25 mouse cellular contexts compared by ENCODE assay signal in the genomic region with DNA sequence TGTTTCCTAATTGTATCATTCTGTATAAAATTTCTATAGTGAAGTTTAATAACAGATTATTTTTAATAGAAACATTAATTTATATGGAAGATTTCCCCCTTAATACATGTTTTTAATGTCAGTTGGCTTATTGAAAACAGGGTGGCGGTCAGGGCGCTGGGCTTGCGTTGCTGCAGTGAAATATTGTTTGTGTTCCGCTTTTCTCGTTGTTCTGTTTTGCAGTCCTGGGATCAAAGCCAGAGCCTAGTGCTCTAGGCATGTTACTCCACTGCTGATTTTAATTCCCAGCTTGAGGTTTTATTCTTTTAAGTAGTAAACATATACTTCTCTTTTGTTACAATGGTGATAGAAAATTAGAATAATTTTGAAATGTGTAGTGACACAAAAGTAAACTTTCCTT.
"Had no signal": no experiment of that assay in that cellular context is flagged by ENCODE, and none has a peak within 500 bp of the region (broad histone marks: within the 10 kb centered on the region; RNA-seq: fewer than 3 reads in every experiment).

No protein-coding gene starts in this region.

- H3K4me1 ChIP-seq: heart, embryonic 13.5 days; heart, embryonic 15.5 days; hindbrain, embryonic 13.5 days; hindbrain, embryonic 15.5 days; limb, embryonic 10.5 days; liver, embryonic 12.5 days had no signal

- H3K27ac ChIP-seq: heart, adult 2 months; heart, embryonic 13.5 days; heart, embryonic 15.5 days; hindbrain, embryonic 13.5 days; hindbrain, embryonic 15.5 days; hindbrain, postnatal 0 days; kidney, embryonic 15.5 days; layer of hippocampus, adult 2 months; left cerebral cortex, adult 2 months; limb, embryonic 10.5 days; limb, embryonic 12.5 days; liver, embryonic 12.5 days; liver, embryonic 14.5 days had no signal

- H3K4me2 ChIP-seq: heart, embryonic 11.5 days; heart, embryonic 13.5 days; heart, embryonic 15.5 days; hindbrain, embryonic 13.5 days; hindbrain, embryonic 15.5 days; kidney, embryonic 15.5 days; limb, embryonic 12.5 days; liver, embryonic 12.5 days had no signal

- DNase-seq: gastrocnemius, postnatal 14 days; gastrocnemius, postnatal 36 days; heart, adult 2 months; heart, postnatal 14 days; heart, postnatal 36 days; kidney, adult 18-20 months; kidney, adult 8-10 months; kidney, postnatal 10 days; kidney, postnatal 25 days; kidney, postnatal 4 days; liver had no signal

- H3K27me3 ChIP-seq: heart, embryonic 13.5 days; heart, embryonic 15.5 days; hindbrain, embryonic 13.5 days; hindbrain, embryonic 15.5 days; kidney, embryonic 15.5 days; limb, embryonic 12.5 days; liver, embryonic 12.5 days had no signal

- H3K9me3 ChIP-seq: heart, embryonic 13.5 days; heart, embryonic 15.5 days; hindbrain, embryonic 13.5 days; hindbrain, embryonic 15.5 days; kidney, embryonic 15.5 days; limb, embryonic 10.5 days; limb, embryonic 12.5 days; liver, embryonic 12.5 days had no signal

- ATAC-seq: hindbrain, postnatal 0 days; intestine, embryonic 16.5 days; liver, embryonic 12.5 days had no signal

- H3K4me3 ChIP-seq: heart, adult 2 months; heart, embryonic 13.5 days; heart, embryonic 15.5 days; hindbrain, embryonic 13.5 days; hindbrain, embryonic 15.5 days; kidney, embryonic 15.5 days; layer of hippocampus, adult 2 months; left cerebral cortex, adult 2 months; limb, embryonic 10.5 days; limb, embryonic 12.5 days; liver, embryonic 12.5 days had no signal

- H3K36me3 ChIP-seq: hindbrain, embryonic 13.5 days; hindbrain, embryonic 15.5 days; kidney, embryonic 15.5 days; limb, embryonic 10.5 days; limb, embryonic 12.5 days had no signal

- H3K9ac ChIP-seq: heart, embryonic 13.5 days; heart, embryonic 15.5 days; hindbrain, embryonic 13.5 days; hindbrain, embryonic 15.5 days; kidney, embryonic 15.5 days; limb, embryonic 12.5 days; liver, embryonic 12.5 days; liver, embryonic 14.5 days had no signal
